Mouse (Mus musculus) hindbrain, embryonic 16.5 days (tissue): Measurements from ENCODE around the gene Limch1. TPM values are rescaled to one million over a fixed set of nuclear protein-coding genes. Genes with fewer than 3 reads are reported as not detected.

Experiments
- ATAC-seq: fragments of 200-750 bp; cut with Nextera tagmentation; 2 replicates; pipeline ENCODE4 v1.8.0; 2017; ENCODE audit warnings: moderate TSS enrichment, moderate library complexity
- H3K27ac ChIP-seq: fragments of 300-500 bp; sonication (generic); 2 replicates; pipeline ENCODE4 v1.5.1; 2014; ENCODE audit warnings: low read depth, mild to moderate bottlenecking, control low read depth, low read length, moderate library complexity
- H3K27me3 ChIP-seq: fragments of 300-500 bp; sonication (generic); replicated peaks from 2 replicates; pipeline ENCODE4 v1.6.1; 2014; ENCODE audit warnings: low read length; ENCODE audit not compliant: control insufficient read depth, insufficient read depth
- H3K36me3 ChIP-seq: fragments of 300-500 bp; sonication (generic); 2 replicates; pipeline ENCODE4 v1.6.1; 2014; ENCODE audit warnings: mild to moderate bottlenecking, low read length, moderate library complexity, mixed read lengths; ENCODE audit not compliant: control insufficient read depth, insufficient read depth
- H3K4me1 ChIP-seq: fragments of 300-500 bp; sonication (generic); 2 replicates; pipeline ENCODE4 v1.6.1; 2014; ENCODE audit warnings: low read depth, low read length; ENCODE audit not compliant: control insufficient read depth, insufficient read depth
- H3K4me2 ChIP-seq: fragments of 300-500 bp; sonication (generic); 2 replicates; pipeline ENCODE4 v1.6.1; 2014; ENCODE audit warnings: mild to moderate bottlenecking, low read length, control low read depth, moderate library complexity
- H3K4me3 ChIP-seq: fragments of 300-500 bp; sonication (generic); 2 replicates; pipeline ENCODE4 v1.5.1; 2014; ENCODE audit warnings: mild to moderate bottlenecking, low read length, control low read depth, moderate library complexity
- H3K9ac ChIP-seq: fragments of 300-500 bp; sonication (generic); 2 replicates; pipeline ENCODE4 v1.6.1; 2014; ENCODE audit warnings: low read depth, mild to moderate bottlenecking, control low read depth, low read length, moderate library complexity
- H3K9me3 ChIP-seq: fragments of 300-500 bp; sonication (generic); 2 replicates; pipeline ENCODE4 v1.6.1; 2014; ENCODE audit warnings: mild to moderate bottlenecking, low read length, moderate library complexity; ENCODE audit not compliant: control insufficient read depth
- WGBS: fragments of 180-500 bp; shearing (Covaris S2); extraction: QIAGEN DNeasy Blood & Tissue Kit; methylation state at CpG from one replicate; pipeline ENCODE4 v1.1.7; 2014; 5-methylcytosine and 5-hydroxymethylcytosine counted together
- polyA plus RNA-seq: library from polyadenylated mRNA; unstranded; fragments of >200 nt; fragmentation: Nextera tagmentation; extraction: Ambion mirVana; gene quantifications from 2 replicates; pipeline ENCODE4 v1.2.1, GENCODE M21; 2015

Gene Limch1
- polyA plus RNA-seq, 1 experiment from 2014 or later = 48.4 TPM

DNA sequence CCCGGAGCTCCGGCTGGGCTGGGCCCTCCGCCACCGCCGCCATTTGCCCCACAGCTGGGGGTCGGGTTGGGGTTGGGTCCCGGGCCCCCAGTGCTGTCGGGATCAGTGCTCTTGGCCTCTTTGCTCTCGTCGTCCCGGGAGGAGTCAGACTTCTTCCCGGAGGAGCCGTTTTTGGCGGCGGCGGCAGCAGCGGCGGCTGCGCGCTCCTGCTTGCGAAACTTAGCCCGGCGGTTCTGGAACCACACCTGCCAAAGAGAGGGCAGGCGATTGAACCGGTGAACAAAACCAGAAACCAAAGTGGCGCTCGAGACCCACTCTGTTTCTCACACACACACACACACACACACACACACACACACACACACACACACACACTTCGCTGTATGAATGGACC is 350.7 kb downstream of the Limch1 start:
- no peak for ATAC-seq

DNA sequence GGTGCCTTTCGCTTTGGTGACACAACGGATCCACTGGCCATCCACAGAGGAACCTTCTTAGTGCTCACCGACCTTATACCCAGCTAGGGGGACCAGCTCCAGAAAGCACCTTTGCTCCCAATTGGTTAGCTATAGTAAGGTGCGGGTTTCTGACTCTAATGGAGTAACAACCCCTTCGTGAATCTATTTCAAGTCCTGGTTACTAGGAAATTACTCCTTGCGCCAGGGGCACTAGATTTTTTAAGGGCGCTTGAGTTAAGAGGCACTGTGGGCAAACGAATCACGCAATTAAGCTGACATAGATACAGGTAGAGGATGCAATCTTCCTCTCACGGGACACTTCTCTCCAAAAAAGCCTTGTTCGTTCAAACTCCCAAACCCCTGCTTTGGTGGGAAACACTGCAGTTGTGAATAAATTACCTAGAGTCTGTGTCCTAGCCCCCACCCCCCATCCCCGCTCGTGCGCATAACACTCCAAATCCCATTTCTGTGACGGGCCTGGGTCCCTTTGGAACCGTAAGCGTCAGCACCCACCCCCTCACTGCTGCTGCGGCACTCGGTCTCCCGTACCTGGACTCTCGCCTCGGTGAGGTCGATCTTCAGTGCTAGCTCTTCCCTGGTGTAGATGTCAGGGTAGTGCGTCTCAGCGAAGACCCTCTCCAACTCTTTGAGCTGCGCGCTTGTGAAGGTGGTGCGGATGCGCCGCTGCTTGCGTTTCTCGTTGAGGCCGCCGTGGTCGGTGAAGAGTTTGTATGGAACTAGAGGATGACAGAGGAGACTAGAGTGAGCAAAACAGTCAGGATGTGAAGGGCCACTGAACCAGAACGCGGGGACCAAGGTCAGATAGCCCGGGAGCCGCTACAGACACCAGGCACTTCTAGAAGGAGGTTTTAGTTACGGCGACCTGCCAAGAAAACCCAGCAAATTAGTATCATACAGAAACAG is 351.8 kb downstream of the Limch1 start:
- WGBS = 1% methylated on average over 41 of the region's 41 CpGs
- Histone ChIP-seq H3K4me3 (peak overlapping the region; percentile 8; the same call in 1 of the 2 replicates), H3K27ac (no peak overlapping the region)

More for the DNA sequence above, 350.7 kb downstream of the Limch1 start:
- Histone ChIP-seq H3K4me1 (no peaks in the 10 kb centered on the region), H3K9me3 (no peaks in the 10 kb centered on the region), H3K36me3 (no peaks in the 10 kb centered on the region), H3K27ac (peak overlapping the region; percentile 32; the same call in 1 of the 2 replicates), H3K4me2 (peak overlapping the region; percentile 40), H3K9ac (0 out of 2 replicates have a peak overlapping the region, but pooled peaks have one; percentile 23), H3K27me3 (peaks cover 40% of the 10 kb centered on the region), H3K4me3 (peak overlapping the region; percentile 31)
- WGBS = under 1% methylated on average over 21 of the region's 28 CpGs

DNA sequence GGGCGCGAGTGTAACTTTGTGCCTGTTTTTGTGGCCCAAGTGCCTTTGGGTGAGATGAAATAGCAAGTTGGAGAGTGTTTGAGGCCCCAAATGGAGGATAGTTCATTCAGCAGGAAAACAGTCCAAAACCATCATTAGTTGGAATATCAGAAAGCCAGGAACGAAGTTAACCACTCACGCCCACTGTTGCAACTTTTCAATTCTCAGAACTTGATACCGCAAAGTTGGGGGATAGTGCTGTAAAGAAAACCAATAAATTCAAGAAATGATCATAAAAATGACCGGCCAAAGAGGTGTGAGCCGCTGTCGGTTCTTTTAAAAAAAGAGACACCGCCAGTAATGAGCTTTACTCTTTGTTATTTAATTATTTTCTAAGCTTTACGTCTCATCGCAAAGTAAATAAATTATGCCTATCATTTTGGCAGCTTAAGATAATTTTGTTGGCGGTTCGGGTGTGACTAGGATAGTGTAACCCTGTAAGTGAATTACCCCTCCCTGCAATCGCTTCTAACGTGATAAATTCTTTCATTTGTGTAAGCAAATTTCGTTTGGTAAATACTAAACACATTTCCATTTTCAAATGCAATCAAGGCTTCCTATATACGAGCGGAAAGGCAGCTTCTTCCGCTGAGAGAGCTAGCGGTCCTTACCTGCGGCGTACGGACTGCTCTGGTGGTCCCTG is 352.6 kb downstream of the Limch1 start:
- peak overlapping the region; percentile 3; the same call in 1 of the 2 replicates for H3K4me3 ChIP-seq
- H3K4me1 ChIP-seq = no peaks in the 10 kb centered on the region
- peaks cover 45% of the 10 kb centered on the region for H3K27me3 ChIP-seq
- no peaks in the 10 kb centered on the region for H3K36me3 ChIP-seq
- 2% methylated on average over 23 of the region's 23 CpGs for WGBS
- ATAC-seq = no peak
- no peak overlapping the region for H3K4me2 ChIP-seq
- no peaks in the 10 kb centered on the region for H3K9me3 ChIP-seq
- H3K9ac ChIP-seq = no peak overlapping the region
- H3K27ac ChIP-seq = no peak overlapping the region

More for the DNA sequence above, 351.8 kb downstream of the Limch1 start:
- H3K9me3 ChIP-seq = no peaks in the 10 kb centered on the region
- no peak overlapping the region for H3K4me2 ChIP-seq
- ATAC-seq = no peak
- no peaks in the 10 kb centered on the region for H3K36me3 ChIP-seq
- no peak overlapping the region for H3K9ac ChIP-seq
- peaks cover 43% of the 10 kb centered on the region for H3K27me3 ChIP-seq
- no peaks in the 10 kb centered on the region for H3K4me1 ChIP-seq

DNA sequence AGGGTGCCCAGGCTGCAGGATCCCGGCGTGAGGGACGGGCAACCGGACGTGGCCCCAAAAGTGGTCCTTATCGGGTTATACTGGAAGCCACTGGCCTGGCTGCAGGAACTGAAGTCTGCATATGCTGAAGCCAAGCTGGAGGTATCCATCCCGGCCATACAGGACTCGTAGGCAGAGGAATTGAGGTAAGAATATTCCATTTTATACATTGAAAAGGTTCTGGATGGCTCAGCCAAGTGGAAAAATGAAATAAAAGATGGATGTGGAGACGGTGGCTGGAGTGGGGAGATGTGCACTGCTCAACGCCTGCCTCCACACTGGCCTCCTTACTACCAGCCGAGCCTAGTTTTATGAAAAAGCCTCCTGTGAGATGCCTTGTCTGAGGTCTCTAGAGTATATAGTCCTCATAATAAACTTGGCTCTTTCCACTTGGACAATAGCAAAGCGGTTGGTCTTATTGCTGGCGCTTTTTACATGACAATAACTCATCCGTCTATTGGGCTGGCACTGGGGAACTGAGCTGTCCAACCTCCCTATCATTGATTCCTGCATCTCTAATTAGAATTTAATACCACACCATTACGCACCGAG is 353.2 kb downstream of the Limch1 start, which contains the start of gene Phox2b:
TSS of gene Phox2b (minus strand) at position 569 of the 591 bp plus-strand sequence.
- Histone ChIP-seq H3K4me1 (no peaks in the 10 kb centered on the region), H3K36me3 (no peaks in the 10 kb centered on the region), H3K27ac (no peak within 1 kb of the TSS; the same call in 1 of the 2 replicates), H3K9me3 (no peaks in the 10 kb centered on the region), H3K27me3 (peaks cover 43% of the 10 kb centered on the region), H3K9ac (no peak within 1 kb of the TSS), H3K4me3 (peak within 1 kb of the TSS; percentile 5; the same call in 1 of the 2 replicates), H3K4me2 (no peak within 1 kb of the TSS)
- 0% methylated on average over 16 of the region's 16 CpGs for WGBS
- peak; percentile 67; the same call in 1 of the 2 replicates for ATAC-seq

- WGBS = 1% methylated on average over 32 of the region's 32 CpGs
- Histone ChIP-seq H3K4me3 (peak overlapping the region; percentile 5; the same call in 1 of the 2 replicates), H3K9ac (no peak overlapping the region), H3K9me3 (no peaks in the 10 kb centered on the region), H3K27me3 (peaks cover 48% of the 10 kb centered on the region), H3K4me2 (no peak overlapping the region), H3K36me3 (no peaks in the 10 kb centered on the region), H3K27ac (no peak overlapping the region; the same call in 1 of the 2 replicates), H3K4me1 (no peaks in the 10 kb centered on the region)
- no peak for ATAC-seq
Measured at GRCm38 (mm10) chr5:67099393-67100271, 354.0 kb downstream of the Limch1 start.

GRCm38 (mm10) chr5:67100564-67101394 is 355.2 kb downstream of the Limch1 start:
- Histone ChIP-seq H3K36me3 (no peaks in the 10 kb centered on the region), H3K27ac (no peak overlapping the region), H3K9ac (no peak overlapping the region), H3K27me3 (peaks cover 54% of the 10 kb centered on the region), H3K9me3 (no peaks in the 10 kb centered on the region), H3K4me1 (no peaks in the 10 kb centered on the region), H3K4me3 (no peak overlapping the region), H3K4me2 (no peak overlapping the region; the same call in 1 of the 2 replicates)
- ATAC-seq = no peak
- WGBS = 2% methylated on average over 34 of the region's 34 CpGs

- Histone ChIP-seq H3K4me1 (no peaks in the 10 kb centered on the region), H3K4me3 (no peak overlapping the region), H3K27ac (no peak overlapping the region), H3K27me3 (peaks cover 54% of the 10 kb centered on the region), H3K9me3 (no peaks in the 10 kb centered on the region), H3K9ac (no peak overlapping the region), H3K4me2 (no peak overlapping the region), H3K36me3 (no peaks in the 10 kb centered on the region)
- 3% methylated on average over 9 of the region's 9 CpGs for WGBS
- ATAC-seq = peak; percentile 38; the same call in 1 of the 2 replicates
Measured at GRCm38 (mm10) chr5:67101395-67101760, 355.8 kb downstream of the Limch1 start.
